Mouse (Mus musculus) kidney, adult 2 months (tissue): ENCODE measurements around the gene R3hcc1l. TPM values are rescaled to one million over a fixed set of nuclear protein-coding genes. Genes with fewer than 3 reads are reported as not detected.

Source experiments
- DNase-seq: peaks from one replicate; pipeline ENCODE4 v3.0.0; 2021
- H3K27ac ChIP-seq: fragments of 200-500 bp; 2 replicates; pipeline ENCODE4 v1.5.1; 2012; ENCODE audit warnings: low read depth, low read length, control low read depth, inconsistent platforms; ENCODE audit not compliant: insufficient read depth
- H3K27me3 ChIP-seq: fragments of 200-500 bp; replicated peaks from 2 replicates; pipeline ENCODE4 v1.6.1; 2012; ENCODE audit warnings: mild to moderate bottlenecking, moderate library complexity, low read length, inconsistent platforms; ENCODE audit not compliant: control insufficient read depth, insufficient read depth
- H3K36me3 ChIP-seq: fragments of 200-500 bp; 2 replicates; pipeline ENCODE4 v1.6.1; 2012; ENCODE audit warnings: mild to moderate bottlenecking, moderate library complexity, low read length, inconsistent platforms; ENCODE audit not compliant: control insufficient read depth, insufficient read depth
- H3K4me1 ChIP-seq: fragments of 200-500 bp; 2 replicates; pipeline ENCODE4 v1.6.1; 2011; ENCODE audit warnings: low read length; ENCODE audit not compliant: control insufficient read depth, insufficient read depth
- H3K4me3 ChIP-seq: fragments of 200-500 bp; 2 replicates; pipeline ENCODE4 v1.5.1; 2011; ENCODE audit warnings: mild to moderate bottlenecking, low read depth, low read length, control low read depth; ENCODE audit not compliant: insufficient read depth
- CTCF ChIP-seq: fragments of 200-500 bp; conservative IDR thresholded peaks from 2 replicates; pipeline ENCODE4 v1.5.1; 2011; ENCODE audit warnings: low read depth, mild to moderate bottlenecking, control low read depth, low read length, moderate library complexity, mixed read lengths; ENCODE audit not compliant: insufficient read depth, insufficient read length
- POLR2A ChIP-seq: fragments of 200-500 bp; IDR thresholded peaks from one replicate; pipeline ENCODE4 v1.6.1; 2011; ENCODE audit warnings: low read depth, low read length, control low read depth
- WGBS: fragments of 180-500 bp; shearing (Covaris S2); methylation state at CpG from one replicate; pipeline ENCODE4 v1.1.7; 2018; 5-methylcytosine and 5-hydroxymethylcytosine counted together
- polyA plus RNA-seq: library from polyadenylated mRNA; depleted of rRNA; stranded (reverse); fragments of >200 nt; gene quantifications from 2 replicates; pipeline ENCODE4 v1.2.3, GENCODE M21; 2012

Gene R3hcc1l
- polyA plus RNA-seq, 1 experiment = 5.7 TPM

DNA sequence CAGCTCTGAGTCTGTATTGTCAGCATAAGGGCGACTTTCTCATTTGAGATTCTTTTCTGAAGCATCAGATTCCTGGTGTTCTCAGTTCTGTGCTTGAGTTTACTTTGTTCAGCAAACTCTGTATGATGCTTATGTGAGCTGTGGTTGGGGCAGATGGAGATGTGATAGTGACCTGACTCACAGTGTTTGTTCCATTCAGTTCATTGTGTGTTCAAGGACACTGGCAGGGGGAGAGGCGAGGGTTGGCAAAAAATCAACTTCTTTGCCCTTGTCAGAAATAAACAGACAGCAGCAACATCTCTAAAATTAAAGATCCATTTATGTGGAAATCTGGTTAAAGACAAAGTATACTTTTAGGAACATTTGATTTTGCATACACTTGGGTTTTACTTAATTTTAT is 50.5 kb downstream of the R3hcc1l start:
- no peaks in the 10 kb centered on the region for H3K27me3 ChIP-seq
- H3K4me3 ChIP-seq = no peak overlapping the region
- H3K4me1 ChIP-seq = peaks cover 8% of the 10 kb centered on the region
- no peak for DNase-seq
- no peaks in the 10 kb centered on the region for H3K36me3 ChIP-seq
- TF ChIP-seq POLR2A (no peak), CTCF (no peak)
- no peak overlapping the region for H3K27ac ChIP-seq
- 86% methylated on average over 2 of the region's 2 CpGs for WGBS

DNA sequence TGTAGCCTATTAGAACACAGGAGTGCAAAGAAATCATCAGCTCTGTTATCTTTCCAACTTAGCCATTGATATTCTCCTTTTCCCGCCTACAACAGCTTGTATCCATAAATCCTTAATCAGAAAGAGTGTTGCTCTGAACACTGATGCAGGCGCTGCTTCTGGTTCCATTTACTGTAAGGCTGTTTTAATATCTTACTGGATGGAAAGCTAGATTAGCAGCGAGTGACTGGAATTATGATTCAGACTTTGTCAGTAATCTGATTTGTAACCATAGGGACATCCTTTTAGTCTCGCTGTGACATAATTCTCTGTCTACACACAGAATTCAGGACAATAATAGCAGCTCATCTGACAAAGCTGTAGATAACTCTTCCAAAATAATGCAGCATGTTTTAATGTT is 52.7 kb downstream of the R3hcc1l start:
- TF ChIP-seq CTCF = no peak
- TF ChIP-seq POLR2A = no peak
- Histone ChIP-seq H3K4me1 (peaks cover 4% of the 10 kb centered on the region), H3K27ac (no peak overlapping the region), H3K36me3 (no peaks in the 10 kb centered on the region), H3K27me3 (no peaks in the 10 kb centered on the region), H3K4me3 (no peak overlapping the region)
- WGBS = 83% methylated on average over 4 of the region's 4 CpGs
- no peak for DNase-seq

DNA sequence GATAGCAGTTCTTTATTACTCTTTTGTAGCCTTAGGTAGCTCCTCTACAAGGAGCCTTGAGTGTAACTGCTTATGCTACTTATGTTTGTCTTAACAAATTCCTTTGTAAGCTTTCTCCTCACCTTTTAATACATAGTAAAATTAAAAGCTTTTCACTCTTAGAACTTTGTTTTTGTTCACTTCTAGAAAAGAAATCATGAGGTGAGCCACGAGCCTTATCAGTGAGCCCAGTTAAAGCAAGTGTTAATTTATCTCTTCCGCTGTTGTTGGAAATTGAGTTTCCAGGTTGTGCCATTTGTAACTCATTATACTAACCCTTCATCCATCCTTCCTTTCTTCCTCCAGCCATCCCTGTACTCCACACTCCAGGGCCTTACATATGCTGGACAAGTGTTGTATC is 56.8 kb downstream of the R3hcc1l start:
- no peak overlapping the region for H3K4me3 ChIP-seq
- no peaks in the 10 kb centered on the region for H3K4me1 ChIP-seq
- WGBS = 91% methylated on average over 2 of the region's 2 CpGs
- TF ChIP-seq POLR2A (no peak), CTCF (no peak)
- no peak overlapping the region for H3K27ac ChIP-seq
- H3K27me3 ChIP-seq = no peaks in the 10 kb centered on the region
- H3K36me3 ChIP-seq = no peaks in the 10 kb centered on the region
- DNase-seq = no peak

DNA sequence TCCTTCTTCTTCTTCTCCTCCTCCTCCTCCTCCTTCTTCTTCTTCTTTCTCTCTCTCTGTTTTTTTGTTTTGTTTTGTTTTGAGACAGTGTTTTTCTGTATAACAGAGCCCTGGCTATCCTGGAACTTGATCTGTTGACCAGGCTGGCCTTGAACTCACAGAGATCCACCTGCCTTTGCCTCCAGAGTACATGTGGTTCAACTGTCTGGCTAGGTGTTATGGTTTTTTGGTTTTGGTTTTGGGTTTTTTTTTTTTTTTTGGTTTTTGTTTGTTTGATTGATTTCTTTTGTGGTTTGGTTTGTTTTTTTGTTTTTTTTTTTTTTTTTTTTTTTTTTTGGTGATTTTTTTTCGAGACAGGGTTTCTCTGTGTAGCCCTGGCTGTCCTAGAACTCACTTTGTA is 58.3 kb downstream of the R3hcc1l start:
- 90% methylated on average over 1 of the region's 1 CpGs for WGBS
- Histone ChIP-seq H3K27ac (no peak overlapping the region), H3K36me3 (no peaks in the 10 kb centered on the region), H3K27me3 (no peaks in the 10 kb centered on the region), H3K4me3 (no peak overlapping the region), H3K4me1 (no peaks in the 10 kb centered on the region)
- no peak for DNase-seq
- TF ChIP-seq CTCF (no peak), POLR2A (no peak)

DNA sequence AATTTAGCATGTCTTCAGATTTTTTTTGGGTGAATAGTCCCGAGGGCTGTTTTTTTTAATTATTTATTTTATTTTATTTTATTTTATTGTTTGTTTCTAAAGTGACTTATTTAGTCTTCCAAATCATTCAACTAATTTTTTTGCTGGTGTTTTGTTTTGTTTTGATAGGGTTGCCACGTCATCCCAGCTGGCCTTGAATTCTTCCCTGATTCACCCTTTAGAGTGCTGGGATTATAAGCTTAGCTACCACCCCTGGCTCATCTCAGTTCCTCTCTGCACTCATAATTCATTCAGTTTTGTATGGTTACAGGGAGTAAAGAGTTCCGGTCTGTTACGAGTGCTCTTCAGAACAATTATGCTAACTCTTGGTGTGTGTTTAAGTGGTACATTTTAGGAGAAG is 60.1 kb downstream of the R3hcc1l start:
- no peak overlapping the region for H3K4me3 ChIP-seq
- TF ChIP-seq POLR2A = no peak
- TF ChIP-seq CTCF = no peak
- no peaks in the 10 kb centered on the region for H3K27me3 ChIP-seq
- 0 out of 2 replicates have a peak, but pooled peaks cover 2% of the 10 kb centered on the region for H3K36me3 ChIP-seq
- DNase-seq = no peak
- H3K27ac ChIP-seq = no peak overlapping the region
- no peaks in the 10 kb centered on the region for H3K4me1 ChIP-seq
- WGBS = 88% methylated on average over 4 of the region's 4 CpGs

DNA sequence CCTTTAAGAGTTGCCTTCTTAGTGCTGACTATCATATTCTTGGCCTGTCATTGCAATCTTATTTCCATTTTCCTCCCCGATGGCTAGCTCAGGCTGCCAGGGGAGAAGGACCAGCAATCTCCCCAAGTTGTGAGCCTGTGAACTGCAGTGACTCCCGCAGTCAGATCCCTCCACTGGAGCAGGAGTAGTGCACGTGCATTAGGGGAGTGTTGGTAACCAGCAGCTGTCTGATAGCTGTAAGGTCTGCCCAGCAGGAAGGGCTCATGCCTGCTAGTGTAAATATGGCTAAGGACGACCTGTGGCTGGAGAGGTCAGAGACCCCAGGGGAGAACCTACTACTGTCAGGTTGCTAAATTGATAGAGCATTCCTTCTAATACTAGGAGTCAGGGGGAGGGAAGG is 62.1 kb downstream of the R3hcc1l start:
- TF ChIP-seq CTCF (no peak), POLR2A (no peak)
- no peaks in the 10 kb centered on the region for H3K27me3 ChIP-seq
- 59% methylated on average over 4 of the region's 4 CpGs for WGBS

DNA sequence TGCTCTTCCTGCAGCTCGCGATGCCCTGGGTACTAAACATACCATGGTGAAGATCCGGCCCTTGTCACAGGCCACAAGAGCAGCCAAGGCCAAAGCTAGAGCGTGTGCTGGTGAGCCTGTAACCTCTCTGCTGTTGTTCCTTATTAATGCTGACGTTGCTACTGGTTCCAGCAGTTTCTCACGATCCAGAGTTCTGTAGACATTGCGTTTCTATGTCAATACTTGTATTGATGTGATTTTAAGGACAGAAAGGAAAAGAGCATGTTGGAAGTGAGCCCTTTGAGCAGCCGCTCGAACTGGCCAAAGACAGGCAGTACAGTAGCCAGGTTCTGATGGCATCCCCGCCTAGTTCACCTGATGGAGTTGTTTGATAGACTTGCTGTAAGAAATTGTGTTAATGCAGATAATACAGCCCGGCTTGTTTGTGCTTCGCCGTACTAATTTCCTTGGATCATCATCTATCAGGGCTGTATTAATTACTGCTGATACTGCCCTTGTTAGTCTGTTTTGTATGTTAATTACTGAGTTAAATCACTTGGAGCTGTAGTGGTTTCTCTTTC is 64.3 kb downstream of the R3hcc1l start:
- no peak for DNase-seq
- WGBS = 94% methylated on average over 13 of the region's 13 CpGs
- Histone ChIP-seq H3K27ac (no peak overlapping the region), H3K27me3 (no peaks in the 10 kb centered on the region), H3K36me3 (peaks cover 2% of the 10 kb centered on the region; the same call in 1 of the 2 replicates), H3K4me3 (no peak overlapping the region), H3K4me1 (no peaks in the 10 kb centered on the region)
- TF ChIP-seq POLR2A (no peak), CTCF (no peak)

More for the DNA sequence above, 62.1 kb downstream of the R3hcc1l start:
- Histone ChIP-seq H3K27ac (no peak overlapping the region), H3K4me1 (no peaks in the 10 kb centered on the region), H3K36me3 (0 out of 2 replicates have a peak, but pooled peaks cover 2% of the 10 kb centered on the region), H3K4me3 (no peak overlapping the region)
- no peak for DNase-seq
